Comparison of ENCODE assay signal across 14 mouse cellular contexts in the genomic region with DNA sequence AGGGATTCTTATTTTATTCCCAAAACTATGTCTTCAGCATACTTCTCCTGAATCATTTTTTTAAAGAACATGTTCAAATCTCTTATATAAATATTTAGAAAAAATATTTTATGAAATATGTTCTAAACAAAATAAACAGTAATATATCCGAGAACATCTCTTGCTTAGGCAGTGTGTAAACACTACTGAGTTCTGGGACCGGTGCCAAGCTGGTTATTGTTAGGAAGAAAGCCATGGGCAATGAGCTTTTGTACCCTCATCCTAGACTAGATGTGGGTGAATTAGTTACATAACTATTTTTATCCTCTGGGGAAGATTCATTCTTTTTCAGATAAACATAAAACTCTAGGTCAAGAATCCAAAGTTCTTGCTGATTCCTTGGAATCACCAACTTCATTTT.
A peak's percentile ranks its signal among the peaks of the same experiment; 100 is the strongest.
DNase-seq lines count a peak whose midpoint lies in the region; ATAC-seq lines count a peak whose summit lies in the region.
"Had no signal": no experiment of that assay in that cellular context is flagged by ENCODE, and none has a peak within 500 bp of the region (broad histone marks: within the 10 kb centered on the region; RNA-seq: fewer than 3 reads in every experiment).

No protein-coding gene starts in this region.

- H3K27me3 ChIP-seq in hindbrain, embryonic 14.5 days (ENCODE audit: control insufficient read depth, insufficient read depth, low read length): no peaks in the 10 kb centered on the region
- no peaks in the 10 kb centered on the region for H3K27me3 ChIP-seq in hindbrain, embryonic 10.5 days (ENCODE audit: insufficient read depth, poor library complexity, severe bottlenecking)
- H3K27me3 ChIP-seq in kidney, embryonic 15.5 days: no peaks in the 10 kb centered on the region
- H3K27me3 ChIP-seq: embryonic facial prominence, embryonic 12.5 days; liver, embryonic 13.5 days had no signal

- peak; percentile 23 for DNase-seq in hindbrain, embryonic 14.5 days (ENCODE audit: low spot score)
- no peak for DNase-seq in hindbrain, embryonic 10.5 days (ENCODE audit: low spot score)
- peak; percentile 10 for DNase-seq in right cerebral cortex, adult 18-20 months
- no peak for DNase-seq in right cerebral cortex, postnatal 25 days
- DNase-seq in lung, postnatal 10 days: peak; percentile 15
- DNase-seq in kidney, postnatal 10 days: no peak
- DNase-seq: cerebellum, adult 8-10 months; heart, adult 2 months; heart, postnatal 10 days; liver, embryonic 13.5 days had no signal

- H3K9me3 ChIP-seq in hindbrain, embryonic 14.5 days (ENCODE audit: control insufficient read depth, low read length): no peaks in the 10 kb centered on the region
- no peaks in the 10 kb centered on the region for H3K9me3 ChIP-seq in hindbrain, embryonic 10.5 days
- no peaks in the 10 kb centered on the region for H3K9me3 ChIP-seq in kidney, embryonic 15.5 days (replicated peaks)
- H3K9me3 ChIP-seq: embryonic facial prominence, embryonic 12.5 days; limb, embryonic 10.5 days; liver, embryonic 13.5 days had no signal

- H3K27ac ChIP-seq in hindbrain, embryonic 14.5 days: no peak overlapping the region
- H3K27ac ChIP-seq in hindbrain, embryonic 10.5 days: no peak overlapping the region
- no peak overlapping the region for H3K27ac ChIP-seq in kidney, embryonic 15.5 days
- H3K27ac ChIP-seq: embryonic facial prominence, embryonic 12.5 days; heart, adult 2 months; limb, embryonic 10.5 days; liver, embryonic 13.5 days had no signal

- WGBS in hindbrain, embryonic 14.5 days: 85% methylated on average over 2 of the region's 2 CpGs
- WGBS in hindbrain, embryonic 10.5 days: 89% methylated on average over 2 of the region's 2 CpGs
- WGBS in kidney, embryonic 15.5 days: 78% methylated on average over 2 of the region's 2 CpGs

- no peak for ATAC-seq in hindbrain, embryonic 14.5 days (ENCODE audit: low FRiP score)
- no peak for ATAC-seq in kidney, embryonic 15.5 days (replicated peaks; ENCODE audit: low FRiP score)
- ATAC-seq: CD4-positive, CD25-positive, alpha-beta regulatory T cell, adult 4 months had no signal

- no peaks in the 10 kb centered on the region for H3K4me1 ChIP-seq in hindbrain, embryonic 14.5 days (replicated peaks; ENCODE audit: control insufficient read depth, insufficient read depth, low read length)
- no peaks in the 10 kb centered on the region for H3K4me1 ChIP-seq in hindbrain, embryonic 10.5 days (replicated peaks)
- H3K4me1 ChIP-seq in kidney, embryonic 15.5 days: no peaks in the 10 kb centered on the region
- H3K4me1 ChIP-seq: embryonic facial prominence, embryonic 12.5 days; limb, embryonic 10.5 days; liver, embryonic 13.5 days had no signal

- no peak overlapping the region for H3K9ac ChIP-seq in hindbrain, embryonic 14.5 days
- no peak overlapping the region for H3K9ac ChIP-seq in kidney, embryonic 15.5 days
- H3K9ac ChIP-seq: embryonic facial prominence, embryonic 12.5 days; liver, embryonic 13.5 days had no signal

- no peak overlapping the region for H3K4me3 ChIP-seq in hindbrain, embryonic 14.5 days (replicated peaks; ENCODE audit: low read length)
- H3K4me3 ChIP-seq in hindbrain, embryonic 10.5 days: no peak overlapping the region
- H3K4me3 ChIP-seq in kidney, embryonic 15.5 days (replicated peaks): no peak overlapping the region
- H3K4me3 ChIP-seq: embryonic facial prominence, embryonic 12.5 days; heart, adult 2 months; limb, embryonic 10.5 days; liver, embryonic 13.5 days had no signal

- H3K36me3 ChIP-seq in hindbrain, embryonic 14.5 days (replicated peaks; ENCODE audit: control insufficient read depth, insufficient read depth): no peaks in the 10 kb centered on the region
- no peaks in the 10 kb centered on the region for H3K36me3 ChIP-seq in hindbrain, embryonic 10.5 days
- no peaks in the 10 kb centered on the region for H3K36me3 ChIP-seq in kidney, embryonic 15.5 days
- H3K36me3 ChIP-seq: embryonic facial prominence, embryonic 12.5 days; limb, embryonic 10.5 days; liver, embryonic 13.5 days had no signal

- no peak overlapping the region for H3K4me2 ChIP-seq in hindbrain, embryonic 14.5 days (replicated peaks)
- no peak overlapping the region for H3K4me2 ChIP-seq in kidney, embryonic 15.5 days
- H3K4me2 ChIP-seq: embryonic facial prominence, embryonic 12.5 days; liver, embryonic 13.5 days had no signal

Comparison
In these comparisons a context has a peak if more than half of its experiments do, and no peak if none do; other contexts are left out.
1. DNase-seq: peak in hindbrain, embryonic 14.5 days (single experiment), right cerebral cortex, adult 18-20 months (single experiment) and lung, postnatal 10 days (single experiment); none in hindbrain, embryonic 10.5 days (single experiment), right cerebral cortex, postnatal 25 days (single experiment) and kidney, postnatal 10 days (single experiment).